Mouse (Mus musculus) 416B (cell line): ENCODE results near the gene Cep135.
A peak's percentile ranks its signal among the peaks of the same experiment; 100 is the strongest.

ENCODE experiments used
- DNase-seq: peaks from one replicate; pipeline ENCODE4 v3.0.0; 2011; ENCODE audit warnings: low read depth

Gene Cep135

DNA sequence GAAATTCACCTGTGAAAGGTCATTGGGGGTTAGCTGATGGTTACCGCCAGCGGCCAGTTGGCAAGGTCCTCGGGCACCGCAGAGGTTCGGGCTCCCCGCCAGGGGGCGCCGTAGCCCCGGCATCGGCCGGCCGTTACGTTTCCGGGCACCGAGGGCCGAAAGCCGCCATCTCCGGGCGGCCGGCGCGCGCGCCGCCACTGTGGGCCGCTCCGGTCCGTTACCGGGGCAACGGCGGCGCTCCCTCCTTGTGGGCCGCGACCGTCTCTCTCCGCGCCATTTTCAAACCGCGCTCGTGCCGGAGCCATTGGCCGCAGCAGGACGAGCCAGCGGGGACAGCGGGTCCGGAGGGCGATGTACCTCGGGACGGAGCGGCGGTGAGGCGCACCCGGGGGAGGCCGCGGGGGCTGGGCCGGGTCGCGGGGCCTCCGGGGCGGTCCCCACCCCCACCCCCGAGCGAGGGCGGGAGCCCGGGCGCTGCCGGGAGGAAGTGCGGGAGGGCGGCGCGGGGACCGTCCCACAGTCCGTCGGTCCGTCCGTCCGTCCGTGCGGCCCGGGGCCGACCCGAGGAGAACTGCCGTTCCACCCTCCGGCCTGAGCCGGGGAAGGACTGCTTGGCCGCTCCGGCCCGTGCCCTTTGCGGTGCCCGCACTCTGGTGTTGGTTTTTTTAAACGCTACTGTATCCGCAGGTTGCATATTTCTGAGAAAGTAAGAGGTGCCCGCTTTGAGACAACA is at the start of gene Cep135:
Gene Cep135 (plus strand): TSS at position 148 of the 733 bp plus-strand sequence.
- DNase-seq = peak; percentile 79

DNA sequence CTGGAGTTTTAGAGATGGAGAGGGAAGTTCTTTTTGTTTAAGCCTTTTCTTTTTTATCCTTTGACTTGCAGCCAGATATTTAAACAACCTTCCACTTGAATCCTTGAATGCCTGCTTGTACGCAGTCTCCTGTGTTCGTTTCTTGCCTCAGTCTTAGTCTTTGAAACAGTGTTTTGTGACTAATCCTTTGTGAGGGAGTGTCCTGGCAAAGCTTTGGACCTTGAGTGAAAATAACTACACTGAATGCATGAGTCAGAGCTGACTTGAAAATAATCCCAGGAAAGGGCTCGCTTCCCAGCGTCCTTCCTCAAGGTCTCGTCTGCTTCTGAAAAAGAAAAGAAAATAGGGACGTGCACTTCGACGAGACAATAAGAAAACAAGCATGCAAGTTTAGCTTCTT is 48.3 kb upstream of the Cep135 start:
- DNase-seq = no peak

DNA sequence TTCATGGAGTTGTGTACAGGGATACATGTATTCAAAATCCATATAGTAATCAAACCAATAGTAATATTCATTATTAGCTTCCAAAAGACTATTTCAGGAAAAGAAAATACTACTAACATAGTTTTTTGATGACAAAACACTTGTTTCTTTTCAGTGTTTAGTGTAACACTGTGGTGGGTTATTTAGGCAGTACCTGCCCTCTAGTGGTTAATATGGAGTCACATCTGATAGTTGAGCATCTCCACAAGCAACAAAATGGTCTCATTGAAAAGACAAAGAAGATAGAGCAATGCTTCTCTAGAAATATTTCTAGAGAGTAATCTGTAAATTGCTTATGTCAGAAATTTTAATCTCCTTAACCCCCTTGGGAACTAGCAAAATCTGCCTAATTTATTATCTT is 47.7 kb upstream of the Cep135 start:
- DNase-seq = peak; percentile 42

DNA sequence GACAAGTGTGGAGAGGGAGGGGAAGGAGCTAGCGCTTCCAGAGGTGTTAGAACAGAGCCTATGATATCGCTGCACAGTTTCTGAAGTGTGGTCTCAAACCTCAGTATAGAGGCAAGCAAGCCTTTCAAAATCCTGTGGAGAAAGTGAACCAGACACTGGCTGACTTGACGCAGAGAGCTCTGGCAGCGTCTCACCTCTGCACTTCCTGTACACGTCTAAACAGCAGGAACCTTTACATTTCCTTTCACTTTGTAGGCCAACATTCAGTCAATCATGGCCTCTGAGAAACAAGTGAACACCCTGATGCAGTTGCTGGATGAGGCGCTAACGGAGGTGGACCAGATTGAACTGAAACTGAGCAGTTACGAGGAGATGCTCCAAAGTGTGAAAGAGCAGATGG is 45.3 kb upstream of the Cep135 start:
- DNase-seq = no peak

GRCm38 (mm10) chr5:76550426-76550825 is 38.1 kb upstream of the Cep135 start:
- DNase-seq = no peak

- DNase-seq = peak; percentile 82
These were observed 23.2 kb upstream of the Cep135 start for GRCm38 (mm10) chr5:76565321-76565720.

DNA sequence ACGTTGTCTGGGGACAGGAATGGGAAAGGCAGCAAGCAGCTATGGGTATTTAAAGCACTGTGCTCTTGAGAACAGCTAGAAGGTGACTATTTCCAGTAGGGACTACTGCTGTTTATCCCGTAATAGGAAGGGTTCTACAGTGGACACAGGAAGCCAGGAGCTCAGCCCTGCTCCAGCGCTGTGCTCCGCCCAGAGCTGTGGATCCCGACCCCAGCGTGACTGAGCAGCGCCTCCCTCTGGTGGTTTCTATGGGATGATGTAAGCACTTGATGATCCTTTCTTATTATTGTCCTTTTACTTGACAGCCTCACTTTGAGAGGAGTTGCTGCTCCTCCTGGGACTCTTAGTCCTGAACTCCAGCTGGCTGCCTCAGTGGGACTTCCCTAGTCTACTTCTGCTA is 14.2 kb upstream of the Cep135 start:
- DNase-seq = no peak

DNA sequence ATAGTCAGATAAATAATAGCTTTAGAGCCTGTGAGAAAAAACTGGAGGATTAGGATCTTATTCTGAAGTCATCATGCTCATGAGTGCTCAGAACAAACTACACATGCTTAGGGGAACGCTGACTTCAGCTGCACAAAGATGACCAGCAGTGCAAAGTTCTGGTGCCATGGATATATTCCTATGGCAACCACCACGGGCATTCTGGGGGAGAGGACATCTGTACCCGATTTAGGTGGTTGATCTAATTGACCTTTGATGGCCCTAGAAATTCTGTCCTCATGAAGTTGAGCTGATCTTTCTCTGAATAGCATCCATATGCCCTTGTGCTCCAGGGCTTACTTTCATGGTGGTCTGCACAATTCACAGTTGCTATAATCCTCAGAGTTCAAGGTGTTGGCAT is 11.5 kb upstream of the Cep135 start:
- no peak for DNase-seq

- DNase-seq = no peak
These were observed 3.1 kb upstream of the Cep135 start for GRCm38 (mm10) chr5:76585378-76585777.

DNA sequence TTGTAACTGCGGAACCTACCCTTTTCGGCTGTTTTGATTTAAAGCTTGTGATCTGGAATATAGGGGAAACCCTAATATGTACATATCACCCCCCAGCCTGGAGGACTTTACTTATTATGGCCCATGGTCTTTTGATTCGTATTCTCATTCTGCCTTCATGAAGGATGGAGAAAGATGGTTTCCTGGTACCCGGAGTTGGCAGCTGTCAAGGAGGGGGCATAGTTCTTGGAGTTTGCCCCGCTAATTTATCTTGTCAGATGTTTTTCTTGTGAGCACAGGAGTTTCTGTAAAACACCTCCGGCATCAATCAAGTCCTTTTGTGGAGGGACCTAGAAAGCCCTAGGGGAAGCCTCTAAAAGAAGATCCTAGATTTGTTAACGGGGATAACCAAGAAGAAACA is 813 bp downstream of the Cep135 start:
- no peak for DNase-seq

DNA sequence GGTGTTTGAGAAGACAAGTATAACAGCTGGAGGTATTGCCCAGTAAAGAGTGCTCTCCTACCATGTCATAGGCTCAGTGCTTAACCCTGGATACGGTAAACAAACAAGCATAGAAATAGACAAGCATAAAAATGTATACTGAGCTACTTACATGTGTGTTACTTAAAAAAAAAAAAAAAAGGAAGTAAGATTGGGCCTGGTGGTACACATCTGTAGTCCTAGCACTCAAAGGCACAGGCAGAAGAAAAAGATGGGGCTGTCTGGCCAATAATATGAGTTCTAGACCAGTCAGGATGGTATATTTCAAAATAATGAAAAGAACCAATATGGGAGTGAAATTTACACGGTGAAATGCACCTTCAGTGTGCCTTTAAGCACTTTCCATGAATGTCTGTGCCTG is 1.5 kb downstream of the Cep135 start:
- DNase-seq = no peak

DNA sequence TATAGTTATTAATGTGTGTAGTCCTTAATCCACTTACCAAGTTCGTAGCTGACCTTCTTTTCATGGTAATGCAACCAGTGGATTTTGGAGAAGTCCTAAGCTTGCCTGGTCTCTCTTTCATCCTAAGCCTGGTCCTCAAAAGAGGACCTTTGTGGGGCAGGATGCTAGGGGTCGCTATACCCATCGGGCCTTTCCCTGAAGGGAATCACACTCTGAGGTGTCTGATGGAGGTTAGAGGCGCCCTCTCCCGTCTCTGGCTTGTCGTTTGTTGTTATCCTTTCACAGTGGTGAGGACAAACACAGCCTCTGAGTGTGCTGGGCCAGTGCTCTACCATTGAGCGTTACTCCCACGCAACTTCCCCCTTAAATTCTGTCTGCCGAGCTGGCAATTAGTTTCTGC is 3.4 kb downstream of the Cep135 start:
- DNase-seq = no peak

- DNase-seq = no peak
These were observed 21.3 kb downstream of the Cep135 start for GRCm38 (mm10) chr5:76609702-76610370.

DNA sequence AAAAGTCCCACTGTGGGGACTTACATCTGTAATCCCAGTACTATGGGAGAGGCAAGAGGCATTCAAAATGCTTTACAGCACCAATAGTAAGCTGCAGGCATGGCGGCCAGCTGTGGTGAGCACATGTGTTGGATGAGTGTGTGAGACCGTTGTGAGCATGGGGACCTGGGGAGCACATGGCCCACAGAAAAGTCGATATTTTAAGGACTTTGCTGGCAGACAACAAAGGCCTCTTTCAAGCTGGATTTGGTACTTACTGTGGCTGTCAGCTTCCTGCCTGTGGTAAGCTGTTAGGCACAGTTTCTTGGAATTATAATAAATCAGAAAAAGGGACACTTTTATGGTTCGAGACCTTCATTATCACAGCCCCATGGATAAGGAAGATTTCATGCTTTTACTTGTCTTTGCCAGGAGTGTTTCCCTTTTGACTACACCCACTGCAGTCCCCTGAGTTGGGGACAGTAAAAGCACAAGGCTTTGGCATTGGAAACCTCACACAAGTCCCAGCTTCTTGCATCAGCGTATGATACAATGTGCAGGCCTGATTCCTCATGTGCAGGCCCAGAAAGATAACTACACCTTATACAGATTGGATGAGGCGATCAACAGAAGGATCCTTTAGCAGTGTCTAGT is 24.5 kb downstream of the Cep135 start:
- no peak for DNase-seq

GRCm38 (mm10) chr5:76615276-76615675 is 26.8 kb downstream of the Cep135 start:
- no peak for DNase-seq

DNA sequence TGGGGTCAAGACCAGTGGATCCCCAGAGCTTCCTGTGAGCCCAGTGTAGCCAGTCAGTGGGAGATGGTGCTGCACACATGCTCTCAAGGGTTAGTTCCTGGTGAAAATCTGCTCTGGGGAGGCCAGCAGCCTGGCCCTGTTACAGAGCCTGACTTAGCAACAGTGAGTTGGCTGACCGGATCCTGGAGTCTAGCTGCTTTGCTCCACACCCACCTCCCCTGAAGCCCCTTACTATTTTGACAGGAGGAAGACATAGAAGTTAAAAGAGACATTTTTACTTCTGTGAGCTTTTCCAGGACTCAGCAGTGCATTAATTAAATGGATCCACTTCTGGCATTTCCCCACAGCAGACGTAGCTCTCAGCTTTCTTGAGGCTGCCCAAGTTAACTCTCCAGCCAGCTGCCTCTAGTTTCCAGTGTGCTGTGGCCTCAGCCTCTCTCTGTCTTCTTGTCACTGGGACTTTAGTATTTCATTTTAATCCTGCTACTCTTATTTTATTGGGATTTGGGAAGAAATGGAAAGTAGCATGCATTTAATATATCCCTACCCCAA is 27.8 kb downstream of the Cep135 start:
- DNase-seq = no peak

GRCm38 (mm10) chr5:76618750-76619149 is 30.3 kb downstream of the Cep135 start:
- no peak for DNase-seq

GRCm38 (mm10) chr5:76623759-76624158 is 35.3 kb downstream of the Cep135 start:
- DNase-seq = no peak

- DNase-seq = peak; percentile 26
These were observed 39.3 kb downstream of the Cep135 start for GRCm38 (mm10) chr5:76627770-76628169.

DNA sequence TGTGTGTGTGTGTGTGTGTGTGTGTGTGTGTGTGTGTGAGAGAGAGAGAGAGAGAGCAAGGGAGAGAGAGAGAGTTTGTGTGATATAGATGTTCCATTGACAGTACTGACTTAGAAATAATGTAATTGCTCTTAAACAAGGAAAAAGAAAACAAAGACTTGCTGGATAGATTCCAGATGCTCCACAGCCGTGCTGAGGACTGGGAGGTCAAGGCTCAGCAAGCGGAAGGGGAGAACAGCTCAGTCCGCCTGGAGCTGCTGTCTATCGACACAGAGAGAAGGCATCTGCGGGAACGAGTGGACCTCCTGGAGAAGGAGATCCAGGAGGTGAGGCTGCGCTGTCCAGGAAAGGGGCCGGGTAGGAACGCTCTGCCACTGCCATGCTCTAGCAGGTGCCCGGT is 45.5 kb downstream of the Cep135 start:
- DNase-seq = no peak

- DNase-seq = peak; percentile 30
These were observed 47.1 kb downstream of the Cep135 start for GRCm38 (mm10) chr5:76635592-76635991.

DNA sequence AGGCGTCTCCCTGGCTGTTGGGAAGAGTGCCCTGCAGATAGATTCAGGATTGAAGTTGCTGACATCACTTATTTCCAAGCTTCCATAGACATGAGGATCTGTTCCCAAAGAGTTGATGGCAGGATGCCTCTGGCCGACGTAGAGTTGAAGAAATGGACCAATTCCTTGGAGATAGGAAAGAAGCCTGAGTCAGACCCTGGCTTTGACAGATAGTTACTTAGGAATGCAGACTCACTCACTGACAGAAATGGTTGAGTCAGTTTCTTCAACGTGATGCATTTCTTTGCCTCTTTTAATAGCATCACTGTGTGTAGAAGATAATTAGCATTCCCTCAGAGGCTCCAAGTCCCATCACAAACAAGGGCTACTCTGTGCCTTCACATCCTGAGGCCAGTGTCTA is 53.6 kb downstream of the Cep135 start:
- no peak for DNase-seq

- peak; percentile 73 for DNase-seq
These were observed 55.7 kb downstream of the Cep135 start for GRCm38 (mm10) chr5:76644234-76644633.
